Mouse (Mus musculus) forebrain, embryonic 15.5 days (tissue): ENCODE measurements around the gene Efnb2. TPM values are rescaled to one million over a fixed set of nuclear protein-coding genes. Genes with fewer than 3 reads are reported as not detected.

Experiments
- ATAC-seq: fragments of 200-750 bp; cut with Nextera tagmentation; replicated peaks from 2 replicates; pipeline ENCODE4 v1.8.0; 2017; ENCODE audit warnings: mild to moderate bottlenecking, moderate TSS enrichment, moderate library complexity
- H3K27ac ChIP-seq: fragments of 300-500 bp; sonication (generic); replicated peaks from 2 replicates; pipeline ENCODE4 v1.5.1; 2015; ENCODE audit warnings: mild to moderate bottlenecking, inconsistent platforms
- H3K27me3 ChIP-seq: fragments of 300-500 bp; sonication (generic); 2 replicates; pipeline ENCODE4 v1.6.1; 2015; ENCODE audit warnings: inconsistent platforms
- H3K36me3 ChIP-seq: fragments of 300-500 bp; sonication (generic); 2 replicates; pipeline ENCODE4 v1.6.1; 2015; ENCODE audit warnings: mild to moderate bottlenecking, inconsistent platforms
- H3K4me1 ChIP-seq: fragments of 300-500 bp; sonication (generic); 2 replicates; pipeline ENCODE4 v1.6.1; 2015; ENCODE audit warnings: inconsistent platforms
- H3K4me2 ChIP-seq: fragments of 300-500 bp; sonication (generic); replicated peaks from 2 replicates; pipeline ENCODE4 v1.6.1; 2015; ENCODE audit warnings: mild to moderate bottlenecking, inconsistent platforms
- H3K4me3 ChIP-seq: fragments of 300-500 bp; sonication (generic); 2 replicates; pipeline ENCODE4 v1.5.1; 2015; ENCODE audit warnings: mild to moderate bottlenecking, inconsistent platforms
- H3K9ac ChIP-seq: fragments of 300-500 bp; sonication (generic); replicated peaks from 2 replicates; pipeline ENCODE4 v1.6.1; 2015; ENCODE audit warnings: mild to moderate bottlenecking, inconsistent platforms
- H3K9me3 ChIP-seq: fragments of 300-500 bp; sonication (generic); 2 replicates; pipeline ENCODE4 v1.6.1; 2016; ENCODE audit warnings: inconsistent platforms
- WGBS: fragments of 180-500 bp; shearing (Covaris S2); methylation state at CpG from one replicate; pipeline ENCODE4 v1.1.7; 2015; ENCODE audit warnings: mixed read lengths; 5-methylcytosine and 5-hydroxymethylcytosine counted together
- polyA plus RNA-seq: library from polyadenylated mRNA; unstranded; fragments of >200 nt; fragmentation: Nextera tagmentation; extraction: Ambion mirVana; gene quantifications from 2 replicates; pipeline ENCODE4 v1.2.1, GENCODE M21; 2015

The Efnb2 gene
- 65.3 and 66.4 TPM in 2 replicates for polyA plus RNA-seq

DNA sequence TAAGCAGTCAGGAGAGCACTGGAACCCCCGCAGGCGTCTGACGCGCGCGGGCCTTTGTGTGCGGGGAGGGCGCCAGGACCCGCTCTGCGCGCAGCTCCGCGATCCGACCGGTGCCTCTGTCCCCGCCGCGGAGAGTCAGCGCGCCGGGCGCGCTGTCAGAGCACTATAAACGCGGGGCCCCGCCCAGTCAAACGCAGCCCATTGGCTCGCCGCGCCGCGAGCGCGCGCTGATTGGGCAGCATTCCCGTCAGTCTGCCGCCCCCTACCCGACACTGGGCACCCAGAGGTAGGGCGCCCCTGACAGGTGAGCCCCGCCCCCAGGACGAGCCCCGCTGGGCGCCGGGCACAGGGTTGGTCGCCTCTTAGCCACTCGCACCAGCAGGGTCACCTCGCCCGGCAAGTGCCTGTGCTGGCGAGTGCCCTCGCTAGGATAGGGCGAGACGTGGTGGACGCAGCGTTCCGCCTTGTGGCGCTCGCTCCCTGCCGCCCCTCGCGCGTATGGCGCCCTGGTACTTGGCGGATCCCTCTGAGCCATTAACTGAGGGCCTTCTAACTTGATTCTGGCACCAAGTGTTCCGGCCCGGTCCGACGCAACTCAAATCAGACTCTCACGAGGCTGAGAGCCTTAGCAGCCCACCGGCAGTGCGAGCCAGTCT lies at the start of gene Efnb2:
TSS of gene Efnb2 (minus strand) at position 140 of the 656 bp plus-strand sequence.
- H3K9me3 ChIP-seq, result no peaks in the 10 kb centered on the region
- H3K27ac ChIP-seq, result peak within 1 kb of the TSS; percentile 97
- peaks cover 8% of the 10 kb centered on the region; the same call in 1 of the 2 replicates for H3K4me1 ChIP-seq
- H3K4me2 ChIP-seq, result peak within 1 kb of the TSS; percentile 66
- H3K27me3 ChIP-seq, result no peaks in the 10 kb centered on the region
- peak within 1 kb of the TSS; percentile 96 for H3K4me3 ChIP-seq
- H3K36me3 ChIP-seq, result peaks cover 6% of the 10 kb centered on the region; the same call in 1 of the 2 replicates
- peak; percentile 93 for ATAC-seq
- H3K9ac ChIP-seq, result peak within 1 kb of the TSS; percentile 97
- WGBS, result under 1% methylated on average over 67 of the region's 70 CpGs

DNA sequence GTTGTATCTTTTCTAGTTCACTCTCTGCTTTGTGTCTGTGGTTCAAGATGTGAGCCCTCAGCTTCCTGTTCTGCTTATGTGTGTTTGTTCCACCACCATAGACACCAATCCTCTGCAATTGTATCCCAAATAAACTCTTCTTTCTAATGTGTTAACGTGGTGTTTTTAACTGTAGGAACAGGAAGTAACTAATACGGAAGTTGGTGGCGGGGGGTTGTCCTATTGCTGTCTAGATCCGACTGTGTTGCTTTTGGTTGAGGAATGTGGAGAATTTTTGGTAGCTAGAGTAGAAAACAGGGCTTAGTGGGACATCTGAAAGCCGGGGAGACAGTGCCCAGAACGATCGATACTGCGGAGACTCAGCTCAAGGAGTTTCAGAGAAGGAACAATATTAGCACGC lies 43.8 kb upstream of the Efnb2 start:
- Histone ChIP-seq H3K36me3 (no peaks in the 10 kb centered on the region), H3K4me1 (no peaks in the 10 kb centered on the region), H3K9me3 (no peaks in the 10 kb centered on the region), H3K4me2 (no peak overlapping the region), H3K4me3 (no peak overlapping the region), H3K27me3 (no peaks in the 10 kb centered on the region), H3K9ac (no peak overlapping the region), H3K27ac (no peak overlapping the region)
- WGBS, result 89% methylated on average over 9 of the region's 9 CpGs
- ATAC-seq, result no peak

DNA sequence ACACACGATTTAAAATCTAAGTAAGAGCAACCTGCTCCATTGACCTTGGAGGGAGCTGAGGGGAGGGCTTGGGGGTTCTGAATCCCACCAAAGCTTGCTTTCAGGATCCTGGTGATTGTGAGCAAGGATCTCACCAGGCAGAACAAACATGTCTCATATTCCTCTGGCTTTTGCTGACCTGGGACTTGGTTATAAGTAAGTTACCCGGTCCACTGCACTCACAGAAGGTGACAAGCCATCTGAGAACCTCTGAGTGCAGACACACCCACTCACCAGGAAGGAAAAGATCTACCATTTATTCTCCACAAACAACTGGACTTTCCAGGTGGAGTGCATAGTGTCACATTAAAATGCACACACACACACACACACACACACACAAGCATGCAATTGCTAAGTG lies 42.6 kb upstream of the Efnb2 start:
- ATAC-seq, result no peak
- Histone ChIP-seq H3K27ac (no peak overlapping the region), H3K9ac (no peak overlapping the region), H3K4me2 (no peak overlapping the region), H3K4me1 (no peaks in the 10 kb centered on the region), H3K4me3 (no peak overlapping the region), H3K36me3 (no peaks in the 10 kb centered on the region), H3K27me3 (no peaks in the 10 kb centered on the region), H3K9me3 (no peaks in the 10 kb centered on the region)
- 75% methylated on average over 2 of the region's 2 CpGs for WGBS

DNA sequence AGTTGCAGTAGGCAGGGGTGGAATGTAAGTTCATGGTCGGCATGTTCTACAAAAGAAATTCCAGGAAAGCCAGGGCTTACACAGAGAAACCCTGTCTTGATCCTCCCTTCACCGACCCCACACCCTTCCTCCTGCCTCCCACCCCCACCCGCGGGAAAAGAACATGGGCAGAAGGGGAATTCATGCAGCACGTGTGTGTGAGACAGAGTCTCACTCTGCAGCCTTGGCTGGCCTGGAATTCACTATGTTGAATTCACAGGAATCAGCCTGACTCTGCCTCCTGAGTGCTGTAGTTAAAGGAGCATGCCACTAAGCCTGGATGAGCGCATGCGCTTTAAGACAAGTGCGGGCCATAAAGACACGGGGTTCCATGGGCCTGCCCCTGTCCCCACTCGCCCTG lies 39.8 kb upstream of the Efnb2 start:
- no peak overlapping the region for H3K9ac ChIP-seq
- H3K27me3 ChIP-seq, result no peaks in the 10 kb centered on the region
- 94% methylated on average over 10 of the region's 10 CpGs for WGBS
- H3K4me2 ChIP-seq, result no peak overlapping the region
- no peaks in the 10 kb centered on the region for H3K9me3 ChIP-seq
- no peak overlapping the region for H3K27ac ChIP-seq
- no peaks in the 10 kb centered on the region for H3K36me3 ChIP-seq
- no peaks in the 10 kb centered on the region for H3K4me1 ChIP-seq
- H3K4me3 ChIP-seq, result no peak overlapping the region
- ATAC-seq, result no peak

DNA sequence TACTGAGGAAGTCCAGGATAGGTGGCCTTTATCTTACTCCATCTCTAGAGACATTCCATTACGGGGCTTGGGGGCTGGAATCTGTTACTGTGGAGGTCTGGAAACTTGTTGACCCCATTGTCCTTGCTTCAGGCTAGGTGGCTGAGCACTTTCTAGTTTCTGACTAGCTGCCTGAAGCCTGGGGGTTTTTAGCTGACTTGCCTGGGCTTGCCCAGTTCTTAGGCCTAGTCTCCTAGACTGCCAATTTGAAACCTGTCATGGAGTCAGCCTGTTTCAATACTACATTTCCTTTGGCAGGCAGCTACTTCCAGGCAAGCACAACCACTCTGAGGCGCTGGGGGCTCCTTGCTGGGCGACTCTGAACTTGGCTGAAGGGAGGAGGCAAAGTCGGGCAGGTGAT lies 39.2 kb upstream of the Efnb2 start:
- no peaks in the 10 kb centered on the region for H3K4me1 ChIP-seq
- no peak overlapping the region for H3K4me3 ChIP-seq
- no peak overlapping the region for H3K9ac ChIP-seq
- no peaks in the 10 kb centered on the region for H3K9me3 ChIP-seq
- 86% methylated on average over 4 of the region's 4 CpGs for WGBS
- H3K27ac ChIP-seq, result no peak overlapping the region
- H3K4me2 ChIP-seq, result no peak overlapping the region
- H3K27me3 ChIP-seq, result no peaks in the 10 kb centered on the region
- no peak for ATAC-seq
- no peaks in the 10 kb centered on the region for H3K36me3 ChIP-seq

DNA sequence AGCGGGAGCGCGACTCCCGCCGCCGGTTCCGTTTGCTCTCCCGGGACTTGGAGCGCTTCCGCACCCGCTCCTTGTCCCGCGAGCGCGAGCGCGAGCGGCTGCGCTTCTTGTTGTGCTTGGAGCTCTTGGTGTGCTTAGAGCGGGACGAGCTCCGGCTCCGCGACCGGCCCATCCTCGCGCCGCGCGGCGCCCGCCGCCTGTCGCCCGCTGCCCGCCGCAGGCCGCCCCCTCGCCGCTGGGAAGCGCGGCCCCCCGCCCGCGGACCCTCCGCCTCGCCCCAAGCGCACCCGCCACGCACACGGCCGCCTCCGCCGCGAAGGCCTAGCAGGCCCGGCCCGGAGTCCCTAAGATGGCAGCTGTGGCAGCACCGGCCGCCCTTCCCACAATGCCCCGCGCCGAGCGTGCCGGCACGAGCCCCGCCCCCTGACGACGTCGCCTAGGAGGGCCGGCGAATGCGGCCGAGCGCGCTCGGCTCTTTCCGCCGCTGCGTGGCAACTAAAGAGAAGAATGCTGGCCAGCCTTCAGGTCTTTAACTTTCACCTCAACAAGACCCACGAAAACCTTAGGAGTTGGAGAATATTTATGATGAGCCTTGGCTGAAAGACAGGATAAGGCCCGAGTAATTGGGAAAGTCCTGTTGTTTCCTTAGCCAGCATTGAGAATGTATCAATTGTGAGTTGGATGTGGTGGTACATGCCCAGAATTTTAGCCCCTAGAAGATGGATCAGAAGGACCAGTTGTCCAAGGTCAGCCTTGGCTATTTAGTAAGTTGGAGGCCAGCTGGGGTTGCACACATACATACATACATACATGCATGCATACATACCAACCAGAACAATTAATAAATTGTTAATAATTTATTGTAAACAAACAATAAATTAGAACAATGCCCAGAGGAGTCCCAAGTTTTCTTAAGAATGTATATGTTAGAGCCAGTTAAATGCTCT lies 29.4 kb upstream of the Efnb2 start, which contains the start of gene Arglu1:
TSS of gene Arglu1 (minus strand) at position 376 of the 947 bp plus-strand sequence.
- H3K9ac ChIP-seq, result peak within 1 kb of the TSS; percentile 98
- ATAC-seq, result peak; percentile 97
- H3K27me3 ChIP-seq, result no peaks in the 10 kb centered on the region
- no peaks in the 10 kb centered on the region for H3K36me3 ChIP-seq
- H3K4me3 ChIP-seq, result peak within 1 kb of the TSS; percentile 92
- H3K4me2 ChIP-seq, result peak within 1 kb of the TSS; percentile 66
- H3K4me1 ChIP-seq, result peaks cover 40% of the 10 kb centered on the region
- WGBS, result under 1% methylated on average over 81 of the region's 81 CpGs
- H3K27ac ChIP-seq, result peak within 1 kb of the TSS; percentile 98
- no peaks in the 10 kb centered on the region for H3K9me3 ChIP-seq

DNA sequence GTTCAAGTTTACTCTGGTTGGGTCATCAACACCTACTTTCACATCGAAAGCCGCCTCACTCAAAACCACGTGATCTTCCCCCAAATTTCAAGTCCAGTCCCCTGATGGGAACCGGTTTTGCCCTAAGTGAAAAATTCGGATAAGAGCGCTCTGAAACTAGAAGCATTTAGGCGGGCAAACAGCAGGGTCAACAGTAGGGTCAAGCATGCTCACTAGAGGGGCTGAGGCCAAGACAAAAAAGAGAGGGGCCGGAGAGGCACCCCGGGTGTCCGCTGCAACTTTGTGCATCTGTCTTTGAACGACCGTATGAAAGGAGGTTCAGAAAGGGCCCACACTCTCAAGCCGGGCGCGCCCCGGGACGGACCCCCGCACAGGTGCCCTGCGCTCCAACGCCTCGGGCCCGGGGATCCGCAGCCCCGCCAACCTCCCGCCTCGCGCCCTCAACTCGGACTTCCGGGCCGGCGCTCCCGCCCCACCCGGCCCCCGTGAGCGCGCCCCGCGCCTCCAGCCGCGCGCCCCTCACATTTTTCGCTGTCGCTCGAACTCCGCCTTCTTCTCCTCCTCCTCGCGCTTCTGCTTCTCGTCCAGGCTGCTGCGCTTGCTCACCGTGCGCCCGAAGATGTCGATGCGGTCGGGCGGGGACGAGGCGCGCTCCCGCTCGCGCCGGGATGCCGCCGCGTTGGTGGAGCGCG lies 28.6 kb upstream of the Efnb2 start:
- under 1% methylated on average over 67 of the region's 68 CpGs for WGBS

DNA sequence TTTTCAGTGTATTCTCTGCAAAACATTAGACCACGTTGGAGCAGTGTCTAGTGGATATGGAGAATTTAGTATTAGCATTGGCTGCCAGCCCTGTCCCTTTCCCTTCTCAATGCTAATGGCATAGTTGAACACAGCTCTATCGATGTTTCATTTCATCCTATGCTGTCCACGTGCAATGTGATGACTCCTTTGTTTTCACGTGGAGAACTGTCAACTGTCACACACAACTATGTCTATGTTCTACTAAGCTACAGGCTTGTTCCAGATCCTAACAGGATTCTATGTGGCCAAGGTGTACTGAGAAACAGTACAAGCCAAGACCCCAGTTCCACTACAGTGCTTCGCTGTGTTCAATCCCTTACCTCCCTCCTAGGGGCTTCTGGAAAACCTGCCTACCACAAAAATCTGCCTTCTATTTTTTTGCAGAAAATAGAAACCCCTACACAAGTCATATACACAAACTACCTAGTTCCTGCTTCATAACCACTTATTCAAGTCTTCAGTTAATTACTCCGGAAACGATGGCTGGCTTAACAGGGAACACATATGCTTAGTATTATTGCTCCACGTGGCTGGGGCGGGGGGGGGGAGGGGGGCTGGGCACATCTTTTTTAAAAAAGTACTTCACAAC lies 27.9 kb upstream of the Efnb2 start:
- Histone ChIP-seq H3K4me2 (peak overlapping the region; percentile 66), H3K9me3 (no peaks in the 10 kb centered on the region), H3K4me1 (peaks cover 44% of the 10 kb centered on the region), H3K27ac (no peak overlapping the region; the same call in 1 of the 2 replicates), H3K36me3 (no peaks in the 10 kb centered on the region), H3K9ac (peak overlapping the region; percentile 98), H3K4me3 (peak overlapping the region; percentile 92), H3K27me3 (no peaks in the 10 kb centered on the region)
- ATAC-seq, result no peak
- WGBS, result 5% methylated on average over 9 of the region's 9 CpGs

More for the DNA sequence above, 28.6 kb upstream of the Efnb2 start:
- no peaks in the 10 kb centered on the region for H3K36me3 ChIP-seq
- H3K4me3 ChIP-seq, result peak overlapping the region; percentile 92
- H3K4me1 ChIP-seq, result peaks cover 44% of the 10 kb centered on the region
- H3K9me3 ChIP-seq, result no peaks in the 10 kb centered on the region
- peak overlapping the region; percentile 66 for H3K4me2 ChIP-seq
- H3K9ac ChIP-seq, result peak overlapping the region; percentile 98
- no peaks in the 10 kb centered on the region for H3K27me3 ChIP-seq
- peak overlapping the region; percentile 98 for H3K27ac ChIP-seq
- peak; percentile 72 for ATAC-seq

DNA sequence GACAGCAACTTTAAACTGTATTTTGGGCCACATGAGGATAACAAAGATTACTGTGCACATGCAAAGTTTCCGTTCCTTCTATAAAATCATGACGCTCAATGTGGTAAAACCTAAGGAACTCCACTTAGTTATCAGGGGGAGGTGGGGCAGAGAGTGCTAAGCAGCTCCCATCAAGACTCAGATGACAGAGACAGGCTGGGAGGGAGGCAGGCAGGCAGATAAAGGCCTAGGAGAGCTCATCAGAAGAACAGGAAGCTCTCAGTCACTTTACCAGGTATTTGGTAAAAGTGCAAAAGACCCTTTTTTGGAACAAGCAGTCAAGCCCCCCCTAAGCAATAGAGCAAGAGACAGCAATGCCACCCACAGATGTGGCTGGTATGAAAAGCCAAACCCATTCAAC lies 24.5 kb upstream of the Efnb2 start:
- H3K9ac ChIP-seq, result no peak overlapping the region
- WGBS, result 67% methylated on average over 2 of the region's 2 CpGs
- no peak for ATAC-seq

DNA sequence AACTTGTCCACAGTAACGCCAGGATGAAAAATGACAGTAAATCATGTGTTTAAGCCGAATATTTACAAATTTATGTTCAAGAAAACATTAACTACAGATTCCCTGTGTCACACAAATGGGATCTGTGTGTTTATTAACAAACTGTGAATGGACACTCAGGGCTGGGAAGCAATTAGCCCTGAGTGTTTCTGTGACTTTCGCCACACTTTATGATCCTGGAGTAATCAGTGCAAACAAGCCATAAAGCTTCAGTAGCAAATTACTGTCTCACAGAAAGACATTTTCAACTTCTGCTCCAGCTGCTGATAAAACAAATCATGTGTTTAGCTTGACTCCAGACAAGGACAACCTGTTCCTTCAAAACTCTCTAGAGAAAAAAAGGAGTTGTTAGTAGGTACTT lies 21.7 kb upstream of the Efnb2 start:
- no peak overlapping the region for H3K4me3 ChIP-seq
- no peak overlapping the region for H3K4me2 ChIP-seq
- no peak overlapping the region for H3K9ac ChIP-seq
- H3K4me1 ChIP-seq, result peaks cover 26% of the 10 kb centered on the region
- H3K27me3 ChIP-seq, result no peaks in the 10 kb centered on the region
- no peaks in the 10 kb centered on the region for H3K9me3 ChIP-seq
- H3K36me3 ChIP-seq, result peaks cover 41% of the 10 kb centered on the region
- no peak overlapping the region for H3K27ac ChIP-seq
- no peak for ATAC-seq
- 93% methylated on average over 3 of the region's 3 CpGs for WGBS

More for the DNA sequence above, 24.5 kb upstream of the Efnb2 start:
- Histone ChIP-seq H3K36me3 (peaks cover 20% of the 10 kb centered on the region), H3K4me3 (no peak overlapping the region), H3K27me3 (no peaks in the 10 kb centered on the region), H3K9me3 (no peaks in the 10 kb centered on the region), H3K4me1 (peaks cover 42% of the 10 kb centered on the region), H3K27ac (no peak overlapping the region), H3K4me2 (no peak overlapping the region)

DNA sequence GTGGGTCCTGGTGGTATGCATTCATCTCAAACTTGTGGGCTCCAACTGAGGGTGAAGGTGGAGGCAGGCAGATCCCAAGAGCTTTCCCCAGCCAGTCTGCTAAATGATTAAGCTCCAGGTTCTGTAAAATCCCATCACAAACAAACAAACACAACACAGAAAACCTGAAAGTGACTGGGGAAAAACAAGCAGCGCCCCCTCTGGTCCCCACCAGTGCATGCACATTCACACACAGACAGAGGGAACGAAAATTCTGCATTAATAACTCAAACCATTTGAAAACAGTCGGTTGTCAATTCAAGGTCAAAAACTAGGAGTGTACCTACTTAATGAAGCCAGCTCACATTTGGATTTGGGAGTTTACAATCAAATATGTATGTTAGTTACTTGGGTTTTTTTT lies 17.2 kb upstream of the Efnb2 start:
- no peak overlapping the region for H3K4me2 ChIP-seq
- no peak overlapping the region for H3K9ac ChIP-seq
- H3K27me3 ChIP-seq, result no peaks in the 10 kb centered on the region
- H3K4me1 ChIP-seq, result no peaks in the 10 kb centered on the region
- no peak overlapping the region for H3K27ac ChIP-seq
- 85% methylated on average over 3 of the region's 3 CpGs for WGBS
- no peak overlapping the region for H3K4me3 ChIP-seq
- H3K9me3 ChIP-seq, result no peaks in the 10 kb centered on the region
- ATAC-seq, result no peak
- H3K36me3 ChIP-seq, result peaks cover 48% of the 10 kb centered on the region
